Mouse (Mus musculus) liver, postnatal 0 days (tissue): ENCODE measurements at regions not wholly inside any gene's neighbourhood (a gene's known extent, or its start where the extent isn't known, plus 50 kb on each side); places are given as distances from the start of the nearest gene placed in this dataset.

Experiments
- ATAC-seq: fragments of 200-750 bp; cut with Nextera tagmentation; 2 replicates; pipeline ENCODE4 v1.8.0; 2017; ENCODE audit warnings: mild to moderate bottlenecking, moderate library complexity
- DNase-seq: peaks from one replicate; pipeline ENCODE4 v3.0.0-alpha.2; 2016
- H3K27ac ChIP-seq: fragments of 300-500 bp; sonication (generic); 2 replicates; pipeline ENCODE4 v1.5.1; 2014; ENCODE audit warnings: antibody characterized with exemption, moderate library complexity, mild to moderate bottlenecking, low read depth
- H3K27me3 ChIP-seq: fragments of 300-500 bp; sonication (generic); 2 replicates; pipeline ENCODE4 v1.6.1; 2014; ENCODE audit warnings: low read length, control low read depth, mixed read lengths; ENCODE audit not compliant: insufficient read depth
- H3K36me3 ChIP-seq: fragments of 300-500 bp; sonication (generic); replicated peaks from 2 replicates; pipeline ENCODE4 v1.6.1; 2014; ENCODE audit warnings: mild to moderate bottlenecking, control low read depth, low read length, moderate library complexity, mixed read lengths; ENCODE audit not compliant: insufficient read depth
- H3K4me1 ChIP-seq: fragments of 300-500 bp; sonication (generic); 2 replicates; pipeline ENCODE4 v1.6.1; 2014; ENCODE audit warnings: antibody characterized with exemption, mild to moderate bottlenecking, control low read depth; ENCODE audit not compliant: insufficient read depth
- H3K4me2 ChIP-seq: fragments of 300-500 bp; sonication (generic); 2 replicates; pipeline ENCODE4 v1.6.1; 2014; ENCODE audit warnings: low read depth, mild to moderate bottlenecking, low read length, moderate library complexity, mixed read lengths
- H3K4me3 ChIP-seq: fragments of 300-500 bp; sonication (generic); 2 replicates; pipeline ENCODE4 v1.5.1; 2014; ENCODE audit warnings: low read depth, low read length
- H3K9ac ChIP-seq: fragments of 300-500 bp; sonication (generic); replicated peaks from 2 replicates; pipeline ENCODE4 v1.6.1; 2014; ENCODE audit warnings: mild to moderate bottlenecking, moderate library complexity
- H3K9me3 ChIP-seq: fragments of 300-500 bp; sonication (generic); 2 replicates; pipeline ENCODE4 v1.6.1; 2016; ENCODE audit warnings: mild to moderate bottlenecking, control low read depth, low read length, mixed read lengths
- CTCF ChIP-seq: sonication (generic); IDR thresholded peaks from 2 replicates; pipeline ENCODE4 v1.5.1; 2016; ENCODE audit warnings: antibody characterized with exemption, low read depth
- EP300 ChIP-seq: IDR thresholded peaks from 2 replicates; pipeline ENCODE4 v1.6.1; 2016; ENCODE audit warnings: antibody characterized with exemption, low read depth, mild to moderate bottlenecking
- WGBS: fragments of 180-500 bp; shearing (Covaris S2); extraction: QIAGEN DNeasy Blood & Tissue Kit; methylation state at CpG from one replicate; pipeline ENCODE4 v1.1.7; 2014; ENCODE audit not compliant: insufficient replicate concordance; 5-methylcytosine and 5-hydroxymethylcytosine counted together

- no peaks in the 10 kb centered on the region for H3K4me1 ChIP-seq
- DNase-seq: no peak
- H3K27ac ChIP-seq: no peak overlapping the region
- no peaks in the 10 kb centered on the region for H3K36me3 ChIP-seq
- H3K4me3 ChIP-seq: no peak overlapping the region
- H3K9ac ChIP-seq: no peak overlapping the region
- ATAC-seq: no peak
- TF ChIP-seq EP300: no peak
- TF ChIP-seq CTCF: no peak
- H3K4me2 ChIP-seq: no peak overlapping the region
- no peaks in the 10 kb centered on the region for H3K9me3 ChIP-seq
- H3K27me3 ChIP-seq: no peaks in the 10 kb centered on the region
Measured at GRCm38 (mm10) chr2:3957491-3957890, 60.0 kb upstream of the Frmd4a start.

- H3K4me1 ChIP-seq: no peaks in the 10 kb centered on the region
- DNase-seq (no peak), ATAC-seq (no peak)
- H3K9me3 ChIP-seq: no peaks in the 10 kb centered on the region
- H3K27me3 ChIP-seq: no peaks in the 10 kb centered on the region
- no peaks in the 10 kb centered on the region for H3K36me3 ChIP-seq
- H3K9ac ChIP-seq: no peak overlapping the region
- no peak overlapping the region for H3K4me2 ChIP-seq
- WGBS: 31% methylated on average over 10 of the region's 12 CpGs
- TF ChIP-seq EP300 (no peak), CTCF (no peak)
- no peak overlapping the region for H3K4me3 ChIP-seq
- no peak overlapping the region for H3K27ac ChIP-seq
Measured at GRCm38 (mm10) chr2:3958065-3958641, 59.4 kb upstream of the Frmd4a start.

- DNase-seq (no peak), ATAC-seq (no peak)
- Histone ChIP-seq H3K4me3 (no peak overlapping the region), H3K9me3 (no peaks in the 10 kb centered on the region), H3K27me3 (no peaks in the 10 kb centered on the region), H3K36me3 (no peaks in the 10 kb centered on the region), H3K4me1 (no peaks in the 10 kb centered on the region), H3K27ac (no peak overlapping the region), H3K4me2 (no peak overlapping the region), H3K9ac (no peak overlapping the region)
- TF ChIP-seq EP300 (no peak), CTCF (no peak)
- WGBS: 84% methylated on average over 4 of the region's 4 CpGs
Measured at GRCm38 (mm10) chr2:3958711-3959110, 58.8 kb upstream of the Frmd4a start.

GRCm38 (mm10) chr2:3959181-3959580 is 58.3 kb upstream of the Frmd4a start:
- Histone ChIP-seq H3K36me3 (no peaks in the 10 kb centered on the region), H3K9ac (no peak overlapping the region), H3K4me2 (no peak overlapping the region), H3K27me3 (no peaks in the 10 kb centered on the region), H3K27ac (no peak overlapping the region), H3K4me3 (no peak overlapping the region), H3K9me3 (no peaks in the 10 kb centered on the region), H3K4me1 (no peaks in the 10 kb centered on the region)
- WGBS: 71% methylated on average over 1 of the region's 1 CpGs
- TF ChIP-seq EP300: no peak
- TF ChIP-seq CTCF: no peak
- DNase-seq (no peak), ATAC-seq (no peak)

GRCm38 (mm10) chr2:3960213-3960612 is 57.3 kb upstream of the Frmd4a start:
- Histone ChIP-seq H3K27ac (no peak overlapping the region), H3K27me3 (no peaks in the 10 kb centered on the region), H3K9me3 (no peaks in the 10 kb centered on the region), H3K9ac (no peak overlapping the region), H3K4me3 (no peak overlapping the region), H3K4me1 (no peaks in the 10 kb centered on the region), H3K4me2 (no peak overlapping the region), H3K36me3 (no peaks in the 10 kb centered on the region)
- no peak for DNase-seq
- TF ChIP-seq EP300: no peak
- no peak for TF ChIP-seq CTCF
- no peak for ATAC-seq
- 70% methylated on average over 5 of the region's 5 CpGs for WGBS

- ATAC-seq: peak; percentile 100
- H3K9ac ChIP-seq: no peak overlapping the region
- H3K27me3 ChIP-seq: no peaks in the 10 kb centered on the region
- no peak overlapping the region for H3K27ac ChIP-seq
- DNase-seq: no peak
- no peak for TF ChIP-seq EP300
- no peak for TF ChIP-seq CTCF
- H3K36me3 ChIP-seq: no peaks in the 10 kb centered on the region
- no peak overlapping the region for H3K4me2 ChIP-seq
- WGBS: 82% methylated on average over 4 of the region's 4 CpGs
- no peaks in the 10 kb centered on the region for H3K4me1 ChIP-seq
- H3K4me3 ChIP-seq: no peak overlapping the region
- no peaks in the 10 kb centered on the region for H3K9me3 ChIP-seq
Measured at GRCm38 (mm10) chr2:3964351-3964750, 53.2 kb upstream of the Frmd4a start.
